Mouse (Mus musculus): Measurements from ENCODE around the gene Gngt2. TPM values are rescaled to one million over a fixed set of nuclear protein-coding genes. Genes with fewer than 3 reads are reported as not detected.
"Not testable (repeated sequence)": the region's sequence is repeated elsewhere in the genome, so short reads cannot be mapped to it uniquely, and the experiment has no call there.

Gene Gngt2
- polyA plus RNA-seq, 1 experiment from 2014 or later, result 13.7 TPM

GRCm38 (mm10) chr11:95875804-95876203 is 38.8 kb downstream of the Gngt2 start:
- no peak overlapping the region for H3K27ac ChIP-seq (ENCODE audit: low read length)
- H3K9ac ChIP-seq (replicated peaks; ENCODE audit: low read depth, low read length), result no peak overlapping the region
- no peaks in the 10 kb centered on the region for H3K27me3 ChIP-seq (ENCODE audit: control insufficient read depth, insufficient read depth, low read length)
- H3K4me3 ChIP-seq (ENCODE audit: low read depth, low read length), result no peak overlapping the region
- H3K9me3 ChIP-seq (ENCODE audit: control insufficient read depth, low read depth, low read length), result no peaks in the 10 kb centered on the region
- 32% methylated on average over 9 of the region's 9 CpGs for WGBS
- no peak for ATAC-seq (ENCODE audit: insufficient number of reproducible peaks, insufficient read depth, low FRiP score, low read depth)
- H3K4me2 ChIP-seq (replicated peaks; ENCODE audit: low read depth, low read length), result no peak overlapping the region
- no peaks in the 10 kb centered on the region for H3K36me3 ChIP-seq (ENCODE audit: control insufficient read depth, insufficient read depth, low read length)
- no peaks in the 10 kb centered on the region for H3K4me1 ChIP-seq (ENCODE audit: control insufficient read depth, insufficient read depth, low read length)

DNA sequence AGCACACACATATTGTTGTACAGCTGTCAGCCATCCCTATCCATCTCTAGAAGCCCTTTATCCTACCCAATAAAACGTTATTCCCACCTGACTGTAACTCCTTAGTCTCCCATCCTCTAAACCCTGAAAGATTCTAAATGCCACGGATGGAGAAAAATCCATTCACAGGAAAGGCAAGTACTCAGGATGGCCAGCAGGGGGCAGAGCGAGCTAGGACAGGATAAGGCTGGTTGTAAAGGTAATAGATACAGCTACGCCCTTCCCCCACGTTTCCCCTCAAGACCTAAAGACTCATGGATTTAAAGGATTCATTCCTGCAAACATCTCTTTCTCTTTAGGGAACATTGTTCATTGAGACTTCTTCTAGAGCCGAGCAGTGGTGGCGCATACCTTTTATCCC is 39.3 kb downstream of the Gngt2 start:
- no peak overlapping the region for H3K9ac ChIP-seq (replicated peaks; ENCODE audit: low read depth, low read length)
- no peaks in the 10 kb centered on the region for H3K9me3 ChIP-seq (ENCODE audit: control insufficient read depth, low read depth, low read length)
- no peaks in the 10 kb centered on the region for H3K36me3 ChIP-seq (ENCODE audit: control insufficient read depth, insufficient read depth, low read length)
- 19% methylated on average over 7 of the region's 7 CpGs for WGBS
- no peak overlapping the region for H3K4me3 ChIP-seq (ENCODE audit: low read depth, low read length)
- no peak overlapping the region for H3K4me2 ChIP-seq (replicated peaks; ENCODE audit: low read depth, low read length)
- no peaks in the 10 kb centered on the region for H3K27me3 ChIP-seq (ENCODE audit: control insufficient read depth, insufficient read depth, low read length)
- no peak overlapping the region for H3K27ac ChIP-seq (ENCODE audit: low read length)
- no peak for ATAC-seq (ENCODE audit: insufficient number of reproducible peaks, insufficient read depth, low FRiP score, low read depth)
- H3K4me1 ChIP-seq (ENCODE audit: control insufficient read depth, insufficient read depth, low read length), result no peaks in the 10 kb centered on the region

DNA sequence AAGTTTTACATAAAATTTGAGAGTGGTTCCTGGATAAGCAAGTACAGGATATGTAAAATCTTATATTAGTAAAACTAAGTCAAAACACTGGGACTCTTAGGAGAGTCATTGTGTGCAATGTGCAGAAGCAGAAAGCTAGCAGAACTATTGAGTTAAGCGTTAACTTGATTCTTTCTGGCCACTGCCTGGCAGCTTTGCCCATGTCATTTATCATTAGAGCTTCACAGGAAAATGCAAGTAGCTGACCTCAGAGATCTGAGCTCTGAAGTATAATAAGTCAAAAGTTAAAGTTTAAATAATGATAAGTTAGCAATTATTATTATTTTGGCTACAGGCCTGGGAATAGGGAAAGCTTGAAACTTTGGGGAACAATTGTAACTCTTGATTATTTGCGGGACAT is 42.8 kb downstream of the Gngt2 start:
- H3K27ac ChIP-seq (ENCODE audit: low read length); H3K36me3 ChIP-seq (ENCODE audit: control insufficient read depth, insufficient read depth, low read length); H3K9ac ChIP-seq (replicated peaks; ENCODE audit: low read depth, low read length); H3K27me3 ChIP-seq (ENCODE audit: control insufficient read depth, insufficient read depth, low read length); H3K9me3 ChIP-seq (ENCODE audit: control insufficient read depth, low read depth, low read length); ATAC-seq (ENCODE audit: insufficient number of reproducible peaks, insufficient read depth, low FRiP score, low read depth); H3K4me2 ChIP-seq (replicated peaks; ENCODE audit: low read depth, low read length); H3K4me3 ChIP-seq (ENCODE audit: low read depth, low read length); H3K4me1 ChIP-seq (ENCODE audit: control insufficient read depth, insufficient read depth, low read length): not testable (repeated sequence)
- 59% methylated on average over 2 of the region's 2 CpGs for WGBS

GRCm38 (mm10) chr11:95890462-95891051 is 53.5 kb downstream of the Gngt2 start:
- WGBS, result 68% methylated on average over 2 of the region's 2 CpGs
- H3K9me3 ChIP-seq (ENCODE audit: control insufficient read depth, low read depth, low read length), result no peaks in the 10 kb centered on the region
- H3K27me3 ChIP-seq (ENCODE audit: control insufficient read depth, insufficient read depth, low read length), result no peaks in the 10 kb centered on the region
- no peak for ATAC-seq (ENCODE audit: insufficient number of reproducible peaks, insufficient read depth, low FRiP score, low read depth)
- no peak overlapping the region for H3K4me2 ChIP-seq (replicated peaks; ENCODE audit: low read depth, low read length)
- no peak overlapping the region for H3K9ac ChIP-seq (replicated peaks; ENCODE audit: low read depth, low read length)
- H3K4me1 ChIP-seq (ENCODE audit: control insufficient read depth, insufficient read depth, low read length), result no peaks in the 10 kb centered on the region
- H3K27ac ChIP-seq (ENCODE audit: low read length), result no peak overlapping the region
- no peak overlapping the region for H3K4me3 ChIP-seq (ENCODE audit: low read depth, low read length)
- H3K36me3 ChIP-seq (ENCODE audit: control insufficient read depth, insufficient read depth, low read length), result no peaks in the 10 kb centered on the region

Other genes starting within 250 kb of the Gngt2 start
- gene Ngfr, start 249.5 kb upstream of the Gngt2 start, polyA plus RNA-seq (2014; fragmentation: Nextera tagmentation; extraction: Ambion mirVana), result 8.5 and 9.3 TPM in 2 replicates
- gene Phb, start 170.3 kb upstream of the Gngt2 start, polyA plus RNA-seq (2014; fragmentation: Nextera tagmentation; extraction: Ambion mirVana), result 224 and 239 TPM in 2 replicates
- 11.7 and 13.9 TPM in 2 replicates for gene Zfp652, start 124.5 kb upstream of the Gngt2 start, polyA plus RNA-seq (2014; fragmentation: Nextera tagmentation; extraction: Ambion mirVana)
- gene B130006D01Rik, start 113.6 kb upstream of the Gngt2 start, polyA plus RNA-seq (2014; fragmentation: Nextera tagmentation; extraction: Ambion mirVana), result 2.3 and 2.5 TPM in 2 replicates
- gene Phospho1, start 12.7 kb upstream of the Gngt2 start, polyA plus RNA-seq (2014; fragmentation: Nextera tagmentation; extraction: Ambion mirVana), result not detected in 2 replicates
- gene Abi3, start 5.3 kb downstream of the Gngt2 start, polyA plus RNA-seq (2014; fragmentation: Nextera tagmentation; extraction: Ambion mirVana), result 2.9 and 3.7 TPM in 2 replicates
- gene B4galnt2, start 77.7 kb downstream of the Gngt2 start, polyA plus RNA-seq (2014; fragmentation: Nextera tagmentation; extraction: Ambion mirVana), result 3.2 and 3.8 TPM in 2 replicates
- 24.9 and 28.5 TPM in 2 replicates for gene Igf2bp1, start 168.7 kb downstream of the Gngt2 start, polyA plus RNA-seq (2014; fragmentation: Nextera tagmentation; extraction: Ambion mirVana)
- 1.1 TPM in 1 of 2 replicates, not detected in the other for gene Gip, start 187.3 kb downstream of the Gngt2 start, polyA plus RNA-seq (2014; fragmentation: Nextera tagmentation; extraction: Ambion mirVana)
- gene Snf8, start 197.7 kb downstream of the Gngt2 start, polyA plus RNA-seq (2014; fragmentation: Nextera tagmentation; extraction: Ambion mirVana), result 34.6 and 35.5 TPM in 2 replicates
- 33.3 and 35.6 TPM in 2 replicates for gene Ube2z, start 228.2 kb downstream of the Gngt2 start, polyA plus RNA-seq (2014; fragmentation: Nextera tagmentation; extraction: Ambion mirVana)
- gene Atp5g1, start 238.5 kb downstream of the Gngt2 start, polyA plus RNA-seq (2014; fragmentation: Nextera tagmentation; extraction: Ambion mirVana), result 739 and 807 TPM in 2 replicates